Mouse (Mus musculus) liver, postnatal 0 days (tissue): ENCODE measurements around the gene Pou2f3. TPM values are rescaled to one million over a fixed set of nuclear protein-coding genes. Genes with fewer than 3 reads are reported as not detected.
A peak's percentile ranks its signal among the peaks of the same experiment; 100 is the strongest.

Source experiments
- ATAC-seq: fragments of 200-750 bp; cut with Nextera tagmentation; 2 replicates; pipeline ENCODE4 v1.8.0; 2017; ENCODE audit warnings: mild to moderate bottlenecking, moderate library complexity
- DNase-seq: peaks from one replicate; pipeline ENCODE4 v3.0.0-alpha.2; 2016
- H3K27ac ChIP-seq: fragments of 300-500 bp; sonication (generic); 2 replicates; pipeline ENCODE4 v1.5.1; 2014; ENCODE audit warnings: antibody characterized with exemption, moderate library complexity, mild to moderate bottlenecking, low read depth
- H3K27me3 ChIP-seq: fragments of 300-500 bp; sonication (generic); 2 replicates; pipeline ENCODE4 v1.6.1; 2014; ENCODE audit warnings: low read length, control low read depth, mixed read lengths; ENCODE audit not compliant: insufficient read depth
- H3K36me3 ChIP-seq: fragments of 300-500 bp; sonication (generic); replicated peaks from 2 replicates; pipeline ENCODE4 v1.6.1; 2014; ENCODE audit warnings: mild to moderate bottlenecking, control low read depth, low read length, moderate library complexity, mixed read lengths; ENCODE audit not compliant: insufficient read depth
- H3K4me1 ChIP-seq: fragments of 300-500 bp; sonication (generic); 2 replicates; pipeline ENCODE4 v1.6.1; 2014; ENCODE audit warnings: antibody characterized with exemption, mild to moderate bottlenecking, control low read depth; ENCODE audit not compliant: insufficient read depth
- H3K4me2 ChIP-seq: fragments of 300-500 bp; sonication (generic); 2 replicates; pipeline ENCODE4 v1.6.1; 2014; ENCODE audit warnings: low read depth, mild to moderate bottlenecking, low read length, moderate library complexity, mixed read lengths
- H3K4me3 ChIP-seq: fragments of 300-500 bp; sonication (generic); 2 replicates; pipeline ENCODE4 v1.5.1; 2014; ENCODE audit warnings: low read depth, low read length
- H3K9ac ChIP-seq: fragments of 300-500 bp; sonication (generic); replicated peaks from 2 replicates; pipeline ENCODE4 v1.6.1; 2014; ENCODE audit warnings: mild to moderate bottlenecking, moderate library complexity
- H3K9me3 ChIP-seq: fragments of 300-500 bp; sonication (generic); 2 replicates; pipeline ENCODE4 v1.6.1; 2016; ENCODE audit warnings: mild to moderate bottlenecking, control low read depth, low read length, mixed read lengths
- CTCF ChIP-seq: sonication (generic); IDR thresholded peaks from 2 replicates; pipeline ENCODE4 v1.5.1; 2016; ENCODE audit warnings: antibody characterized with exemption, low read depth
- EP300 ChIP-seq: IDR thresholded peaks from 2 replicates; pipeline ENCODE4 v1.6.1; 2016; ENCODE audit warnings: antibody characterized with exemption, low read depth, mild to moderate bottlenecking
- WGBS: fragments of 180-500 bp; shearing (Covaris S2); extraction: QIAGEN DNeasy Blood & Tissue Kit; methylation state at CpG from one replicate; pipeline ENCODE4 v1.1.7; 2014; ENCODE audit not compliant: insufficient replicate concordance; 5-methylcytosine and 5-hydroxymethylcytosine counted together
- polyA plus RNA-seq: library from polyadenylated mRNA; unstranded; fragments of >200 nt; fragmentation: Nextera tagmentation; extraction: Ambion mirVana; gene quantifications from 2 replicates; pipeline ENCODE4 v1.2.1, GENCODE M21; 2015

Gene Pou2f3
- polyA plus RNA-seq, 1 experiment from 2014 or later: 0.05 TPM

DNA sequence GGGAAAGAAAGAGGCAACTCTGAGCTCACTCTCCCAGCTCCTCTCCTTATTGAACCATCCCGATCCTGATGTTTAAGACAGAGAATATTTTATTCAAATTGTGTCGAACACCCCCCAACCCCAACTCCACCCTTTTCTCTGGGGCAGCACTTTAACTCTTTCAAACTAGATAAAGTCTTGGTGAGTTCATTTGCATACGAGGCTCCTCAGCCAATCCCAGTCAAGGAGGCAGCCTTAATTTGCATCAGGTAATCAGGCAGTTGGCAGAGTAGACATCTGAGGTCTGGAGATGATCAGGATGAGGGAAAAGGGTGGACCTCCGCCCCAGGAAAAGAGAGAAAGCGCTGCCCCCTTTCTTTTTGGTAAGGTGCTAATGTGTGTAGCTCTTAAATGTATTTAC lies 10.0 kb downstream of the Pou2f3 start:
- no peaks in the 10 kb centered on the region for H3K4me1 ChIP-seq
- no peaks in the 10 kb centered on the region for H3K9me3 ChIP-seq
- TF ChIP-seq EP300 (no peak), CTCF (no peak)
- ATAC-seq (no peak), DNase-seq (no peak)
- H3K27me3 ChIP-seq: peaks cover 49% of the 10 kb centered on the region
- H3K4me2 ChIP-seq: no peak overlapping the region
- H3K36me3 ChIP-seq: no peaks in the 10 kb centered on the region
- no peak overlapping the region for H3K9ac ChIP-seq
- H3K27ac ChIP-seq: no peak overlapping the region
- no peak overlapping the region for H3K4me3 ChIP-seq
- 12% methylated on average over 5 of the region's 5 CpGs for WGBS

DNA sequence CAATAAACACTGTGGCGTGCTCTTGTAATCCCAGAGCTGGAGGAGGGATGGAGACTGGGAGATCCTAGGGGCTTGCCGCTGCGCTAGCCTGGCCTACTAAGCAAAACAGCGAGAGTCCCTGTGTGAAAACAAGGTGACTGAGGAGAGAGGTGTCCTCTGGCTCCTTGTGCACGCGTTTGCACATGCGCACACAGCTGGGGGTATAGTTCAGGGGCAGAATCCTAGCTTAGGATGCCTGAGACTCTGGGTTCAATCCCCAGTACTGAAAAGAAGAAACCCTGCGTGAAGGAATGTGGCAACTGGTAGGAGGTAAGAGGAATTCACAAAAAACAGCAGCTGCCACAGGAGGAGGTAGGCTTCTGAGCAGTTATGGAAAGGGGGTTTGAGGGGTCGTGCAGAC lies 16.2 kb downstream of the Pou2f3 start:
- TF ChIP-seq EP300 (no peak), CTCF (no peak)
- Histone ChIP-seq H3K27ac (no peak overlapping the region), H3K4me1 (no peaks in the 10 kb centered on the region), H3K9me3 (no peaks in the 10 kb centered on the region), H3K4me2 (no peak overlapping the region), H3K36me3 (no peaks in the 10 kb centered on the region), H3K9ac (no peak overlapping the region), H3K4me3 (no peak overlapping the region), H3K27me3 (0 out of 2 replicates have a peak, but pooled peaks cover 10% of the 10 kb centered on the region)
- DNase-seq: no peak
- ATAC-seq: no peak
- WGBS: 18% methylated on average over 9 of the region's 9 CpGs

GRCm38 (mm10) chr9:43191561-43191960 lies 18.6 kb downstream of the Pou2f3 start:
- 0 out of 2 replicates have a peak, but pooled peaks cover 4% of the 10 kb centered on the region for H3K27me3 ChIP-seq
- ATAC-seq (no peak), DNase-seq (no peak)
- WGBS: 43% methylated on average over 4 of the region's 4 CpGs
- no peaks in the 10 kb centered on the region for H3K36me3 ChIP-seq
- TF ChIP-seq EP300 (no peak), CTCF (no peak)
- no peak overlapping the region for H3K9ac ChIP-seq
- H3K9me3 ChIP-seq: no peaks in the 10 kb centered on the region
- no peaks in the 10 kb centered on the region for H3K4me1 ChIP-seq
- no peak overlapping the region for H3K4me3 ChIP-seq
- no peak overlapping the region for H3K4me2 ChIP-seq
- H3K27ac ChIP-seq: no peak overlapping the region

DNA sequence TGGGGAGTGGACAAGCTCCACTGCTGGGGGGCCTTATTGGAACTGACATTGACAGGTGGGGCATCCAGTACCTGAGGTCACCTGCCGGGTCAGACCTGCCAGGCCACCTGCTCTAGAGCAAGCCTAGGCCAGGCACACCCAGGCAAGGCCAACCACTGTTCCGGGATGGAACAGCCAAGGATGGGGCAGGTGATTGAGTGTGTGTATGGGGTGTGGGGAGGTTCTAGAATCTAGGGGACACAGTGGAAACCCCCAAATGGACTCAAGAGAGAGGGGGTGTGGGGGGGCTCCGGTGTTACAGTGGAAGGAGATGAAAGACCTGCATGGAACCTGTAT lies 21.2 kb downstream of the Pou2f3 start:
- Histone ChIP-seq H3K27ac (no peak overlapping the region), H3K4me1 (no peaks in the 10 kb centered on the region), H3K36me3 (no peaks in the 10 kb centered on the region), H3K9ac (no peak overlapping the region), H3K4me3 (no peak overlapping the region), H3K27me3 (0 out of 2 replicates have a peak, but pooled peaks cover 3% of the 10 kb centered on the region), H3K4me2 (no peak overlapping the region), H3K9me3 (no peaks in the 10 kb centered on the region)
- no peak for DNase-seq
- WGBS: 47% methylated on average over 3 of the region's 3 CpGs
- ATAC-seq: no peak
- TF ChIP-seq EP300 (no peak), CTCF (no peak)

DNA sequence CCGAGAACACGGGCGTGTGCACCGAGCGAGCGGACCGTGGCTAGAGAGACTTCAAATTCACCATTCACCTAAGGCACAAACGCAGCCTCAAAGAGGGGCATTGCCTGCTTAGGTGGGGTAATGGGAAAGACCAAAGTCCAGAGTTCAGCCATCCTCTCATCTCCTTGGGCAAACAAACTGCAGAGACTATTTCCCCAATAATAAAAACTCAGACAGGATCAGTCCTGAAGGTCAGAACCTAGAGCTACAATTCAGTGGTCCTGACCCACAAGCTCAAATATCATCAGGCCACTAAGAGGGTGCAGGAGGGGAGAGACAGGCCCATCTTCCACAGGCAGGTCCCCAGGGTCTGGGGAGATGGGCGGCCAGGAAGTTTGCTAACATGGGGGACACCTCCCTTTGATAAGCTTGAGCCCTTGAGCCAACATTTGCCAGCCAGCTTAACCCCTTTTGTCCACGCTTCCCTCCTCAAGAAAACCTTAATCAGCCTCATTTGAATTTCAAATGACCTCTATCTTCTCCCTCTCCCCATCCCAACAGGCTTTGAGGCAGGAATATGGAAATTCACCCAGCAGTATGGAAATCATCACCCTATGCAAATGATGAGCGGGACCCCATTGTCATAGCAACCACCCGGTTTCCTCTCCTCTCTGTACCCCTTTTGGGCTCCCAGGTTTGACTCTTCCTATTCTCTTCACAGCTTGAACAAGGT lies 21.7 kb downstream of the Pou2f3 start:
- H3K4me2 ChIP-seq: no peak overlapping the region
- H3K4me3 ChIP-seq: no peak overlapping the region
- no peak for TF ChIP-seq EP300
- no peak for TF ChIP-seq CTCF
- H3K9ac ChIP-seq: no peak overlapping the region
- no peaks in the 10 kb centered on the region for H3K9me3 ChIP-seq
- no peak overlapping the region for H3K27ac ChIP-seq
- no peaks in the 10 kb centered on the region for H3K4me1 ChIP-seq
- no peaks in the 10 kb centered on the region for H3K36me3 ChIP-seq
- no peak for DNase-seq
- no peak for ATAC-seq
- WGBS: 64% methylated on average over 12 of the region's 12 CpGs
- no peaks in the 10 kb centered on the region for H3K27me3 ChIP-seq

DNA sequence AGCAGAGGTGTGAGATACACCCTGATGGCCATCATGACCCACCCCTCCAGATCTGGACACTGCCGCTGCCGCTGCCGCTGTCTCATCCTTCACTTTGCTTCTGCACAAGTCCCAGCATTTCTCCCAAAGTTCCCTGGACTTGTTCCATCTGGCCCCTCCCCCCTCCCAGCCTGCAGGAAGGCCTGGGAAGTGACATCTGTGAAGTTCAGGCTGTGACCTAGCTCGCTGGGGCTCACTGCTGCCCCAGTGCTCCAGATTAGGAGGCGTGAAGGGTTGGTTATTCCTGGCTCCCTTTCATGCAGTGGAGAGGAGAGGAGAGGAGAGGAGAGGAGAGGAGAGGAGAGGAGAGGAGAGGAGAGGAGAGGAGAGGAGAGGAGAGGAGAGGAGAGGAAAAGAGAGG lies 30.6 kb downstream of the Pou2f3 start:
- no peak for ATAC-seq
- H3K27ac ChIP-seq: no peak overlapping the region
- 68% methylated on average over 5 of the region's 5 CpGs for WGBS
- no peak overlapping the region for H3K4me2 ChIP-seq
- H3K9ac ChIP-seq: no peak overlapping the region
- DNase-seq: peak; percentile 24
- no peaks in the 10 kb centered on the region for H3K27me3 ChIP-seq
- no peak overlapping the region for H3K4me3 ChIP-seq
- H3K4me1 ChIP-seq: no peaks in the 10 kb centered on the region
- no peaks in the 10 kb centered on the region for H3K9me3 ChIP-seq
- H3K36me3 ChIP-seq: no peaks in the 10 kb centered on the region
- no peak for TF ChIP-seq CTCF
- TF ChIP-seq EP300: no peak

GRCm38 (mm10) chr9:43178172-43178571 lies 32.0 kb downstream of the Pou2f3 start:
- peak; percentile 32; the same call in 1 of the 2 replicates for TF ChIP-seq CTCF
- TF ChIP-seq EP300: no peak
- H3K4me1 ChIP-seq: no peaks in the 10 kb centered on the region
- 63% methylated on average over 7 of the region's 7 CpGs for WGBS
- H3K9ac ChIP-seq: no peak overlapping the region
- no peaks in the 10 kb centered on the region for H3K36me3 ChIP-seq
- DNase-seq (no peak), ATAC-seq (no peak)
- H3K9me3 ChIP-seq: no peaks in the 10 kb centered on the region
- H3K4me2 ChIP-seq: no peak overlapping the region
- H3K27ac ChIP-seq: no peak overlapping the region
- H3K27me3 ChIP-seq: no peaks in the 10 kb centered on the region
- H3K4me3 ChIP-seq: no peak overlapping the region
